Mouse (Mus musculus) testis, adult 2 months (tissue): ENCODE data around the gene Tbx5.

Experiments
- CTCF ChIP-seq: fragments of 200-500 bp; IDR thresholded peaks from 2 replicates; pipeline ENCODE4 v1.5.1; 2012; ENCODE audit warnings: low read depth, mild to moderate bottlenecking, inconsistent platforms, low read length, moderate library complexity; ENCODE audit not compliant: control insufficient read depth, insufficient read depth, insufficient replicate concordance
- POLR2A ChIP-seq: fragments of 200-500 bp; IDR thresholded peaks from 2 replicates; pipeline ENCODE4 v1.6.1; 2012; ENCODE audit warnings: low read depth, mild to moderate bottlenecking, inconsistent platforms, low read length, moderate library complexity; ENCODE audit not compliant: control insufficient read depth

DNA sequence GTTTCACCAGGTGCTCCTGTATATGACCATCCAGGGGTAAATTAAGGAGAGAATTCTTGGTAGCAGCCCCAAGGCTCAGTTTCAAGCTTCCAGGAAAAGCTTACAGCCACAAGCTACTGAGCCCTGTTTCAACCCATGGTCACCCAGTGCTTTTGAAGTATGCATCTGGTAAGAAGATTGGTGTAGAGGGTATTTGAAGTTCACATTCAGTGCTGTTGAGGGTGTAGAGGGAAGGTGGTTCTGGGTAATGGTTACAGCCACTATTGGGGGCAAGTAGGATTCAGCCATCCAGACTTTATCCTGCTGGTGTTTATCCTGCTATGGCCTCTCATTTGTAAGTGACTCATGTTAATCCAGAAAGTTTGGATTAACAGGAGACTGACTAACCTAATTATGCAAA is 26.0 kb upstream of the Tbx5 start:
- TF ChIP-seq CTCF (no peak), POLR2A (no peak)
